Mouse (Mus musculus): ENCODE data around the gene Psmd6. TPM values are rescaled to one million over a fixed set of nuclear protein-coding genes. Genes with fewer than 3 reads are reported as not detected.

The Psmd6 gene
- polyA plus RNA-seq, 1 experiment from 2014 or later = 298 TPM

- H3K27ac ChIP-seq (ENCODE audit: low read depth, low read length) = no peak overlapping the region
- H3K4me3 ChIP-seq (ENCODE audit: low read depth, low read length) = no peak overlapping the region
- no peaks in the 10 kb centered on the region for H3K9me3 ChIP-seq (replicated peaks; ENCODE audit: control insufficient read depth, low read length)
- no peak for DNase-seq (ENCODE audit: low spot score)
- no peak overlapping the region for H3K9ac ChIP-seq (ENCODE audit: low read length)
- no peaks in the 10 kb centered on the region for H3K27me3 ChIP-seq (replicated peaks; ENCODE audit: control insufficient read depth, insufficient read depth, low read length)
- no peak overlapping the region for H3K4me2 ChIP-seq (ENCODE audit: low read length)
- WGBS = 91% methylated on average over 9 of the region's 9 CpGs
- no peak for ATAC-seq
- peaks cover 33% of the 10 kb centered on the region for H3K36me3 ChIP-seq (ENCODE audit: control insufficient read depth, insufficient read depth, low read length)
- H3K4me1 ChIP-seq (ENCODE audit: control insufficient read depth, insufficient read depth, low read length) = no peaks in the 10 kb centered on the region
These were observed 32.6 kb downstream of the Psmd6 start for GRCm38 (mm10) chr14:14088016-14088791.

- Histone ChIP-seq H3K9me3 (replicated peaks; ENCODE audit: control insufficient read depth, low read length) (no peaks in the 10 kb centered on the region), H3K36me3 (ENCODE audit: control insufficient read depth, insufficient read depth, low read length) (peaks cover 29% of the 10 kb centered on the region), H3K9ac (ENCODE audit: low read length) (no peak overlapping the region), H3K27ac (ENCODE audit: low read depth, low read length) (no peak overlapping the region), H3K4me3 (ENCODE audit: low read depth, low read length) (no peak overlapping the region), H3K4me2 (ENCODE audit: low read length) (no peak overlapping the region), H3K4me1 (ENCODE audit: control insufficient read depth, insufficient read depth, low read length) (no peaks in the 10 kb centered on the region), H3K27me3 (replicated peaks; ENCODE audit: control insufficient read depth, insufficient read depth, low read length) (no peaks in the 10 kb centered on the region)
- 92% methylated on average over 6 of the region's 6 CpGs for WGBS
- ATAC-seq (no peak), DNase-seq (ENCODE audit: low spot score) (no peak)
These were observed 33.4 kb downstream of the Psmd6 start for GRCm38 (mm10) chr14:14087348-14087747.

GRCm38 (mm10) chr14:14086711-14087263, 34.0 kb downstream of the Psmd6 start:
- Histone ChIP-seq H3K9me3 (replicated peaks; ENCODE audit: control insufficient read depth, low read length) (no peaks in the 10 kb centered on the region), H3K27ac (ENCODE audit: low read depth, low read length) (no peak overlapping the region), H3K4me2 (ENCODE audit: low read length) (no peak overlapping the region), H3K4me3 (ENCODE audit: low read depth, low read length) (no peak overlapping the region), H3K36me3 (ENCODE audit: control insufficient read depth, insufficient read depth, low read length) (peaks cover 27% of the 10 kb centered on the region), H3K9ac (ENCODE audit: low read length) (no peak overlapping the region), H3K27me3 (replicated peaks; ENCODE audit: control insufficient read depth, insufficient read depth, low read length) (no peaks in the 10 kb centered on the region), H3K4me1 (ENCODE audit: control insufficient read depth, insufficient read depth, low read length) (no peaks in the 10 kb centered on the region)
- WGBS = 83% methylated on average over 4 of the region's 4 CpGs
- no peak for ATAC-seq
- DNase-seq (ENCODE audit: low spot score) = no peak

- H3K27ac ChIP-seq (ENCODE audit: low read depth, low read length) = no peak overlapping the region
- DNase-seq (ENCODE audit: low spot score) = no peak
- no peak overlapping the region for H3K9ac ChIP-seq (ENCODE audit: low read length)
- 94% methylated on average over 8 of the region's 8 CpGs for WGBS
- H3K4me3 ChIP-seq (ENCODE audit: low read depth, low read length) = no peak overlapping the region
- H3K4me1 ChIP-seq (ENCODE audit: control insufficient read depth, insufficient read depth, low read length) = no peaks in the 10 kb centered on the region
- no peak overlapping the region for H3K4me2 ChIP-seq (ENCODE audit: low read length)
- no peaks in the 10 kb centered on the region for H3K9me3 ChIP-seq (replicated peaks; ENCODE audit: control insufficient read depth, low read length)
- H3K36me3 ChIP-seq (ENCODE audit: control insufficient read depth, insufficient read depth, low read length) = peaks cover 11% of the 10 kb centered on the region
- ATAC-seq = no peak
- H3K27me3 ChIP-seq (replicated peaks; ENCODE audit: control insufficient read depth, insufficient read depth, low read length) = no peaks in the 10 kb centered on the region
These were observed 37.0 kb downstream of the Psmd6 start for GRCm38 (mm10) chr14:14083811-14084210.

- Histone ChIP-seq H3K4me2 (ENCODE audit: low read length) (no peak overlapping the region), H3K4me1 (ENCODE audit: control insufficient read depth, insufficient read depth, low read length) (no peaks in the 10 kb centered on the region), H3K9ac (ENCODE audit: low read length) (no peak overlapping the region), H3K27ac (ENCODE audit: low read depth, low read length) (no peak overlapping the region), H3K9me3 (replicated peaks; ENCODE audit: control insufficient read depth, low read length) (no peaks in the 10 kb centered on the region), H3K27me3 (replicated peaks; ENCODE audit: control insufficient read depth, insufficient read depth, low read length) (no peaks in the 10 kb centered on the region), H3K36me3 (ENCODE audit: control insufficient read depth, insufficient read depth, low read length) (no peaks in the 10 kb centered on the region), H3K4me3 (ENCODE audit: low read depth, low read length) (no peak overlapping the region)
- no peak for ATAC-seq
- WGBS = 93% methylated on average over 6 of the region's 6 CpGs
- no peak for DNase-seq (ENCODE audit: low spot score)
These were observed 40.1 kb downstream of the Psmd6 start for GRCm38 (mm10) chr14:14080604-14081194.

- 27% methylated on average over 4 of the region's 4 CpGs for WGBS
- Histone ChIP-seq H3K4me1 (ENCODE audit: control insufficient read depth, insufficient read depth, low read length) (peaks cover 36% of the 10 kb centered on the region), H3K27me3 (replicated peaks; ENCODE audit: control insufficient read depth, insufficient read depth, low read length) (no peaks in the 10 kb centered on the region), H3K9ac (ENCODE audit: low read length) (peak overlapping the region; percentile 5; the same call in 1 of the 2 replicates), H3K4me2 (ENCODE audit: low read length) (no peak overlapping the region), H3K27ac (ENCODE audit: low read depth, low read length) (peak overlapping the region; percentile 70), H3K4me3 (ENCODE audit: low read depth, low read length) (no peak overlapping the region), H3K9me3 (replicated peaks; ENCODE audit: control insufficient read depth, low read length) (no peaks in the 10 kb centered on the region), H3K36me3 (ENCODE audit: control insufficient read depth, insufficient read depth, low read length) (no peaks in the 10 kb centered on the region)
- DNase-seq (ENCODE audit: low spot score) (no peak), ATAC-seq (no peak)
These were observed 49.3 kb downstream of the Psmd6 start for GRCm38 (mm10) chr14:14071456-14071855.

- 5% methylated on average over 6 of the region's 6 CpGs for WGBS
- Histone ChIP-seq H3K9me3 (replicated peaks; ENCODE audit: control insufficient read depth, low read length) (no peaks in the 10 kb centered on the region), H3K4me2 (ENCODE audit: low read length) (peak overlapping the region; percentile 25; the same call in 1 of the 2 replicates), H3K4me3 (ENCODE audit: low read depth, low read length) (no peak overlapping the region), H3K9ac (ENCODE audit: low read length) (no peak overlapping the region; the same call in 1 of the 2 replicates), H3K36me3 (ENCODE audit: control insufficient read depth, insufficient read depth, low read length) (no peaks in the 10 kb centered on the region), H3K27ac (ENCODE audit: low read depth, low read length) (peak overlapping the region; percentile 70), H3K4me1 (ENCODE audit: control insufficient read depth, insufficient read depth, low read length) (peaks cover 40% of the 10 kb centered on the region), H3K27me3 (replicated peaks; ENCODE audit: control insufficient read depth, insufficient read depth, low read length) (no peaks in the 10 kb centered on the region)
- ATAC-seq (peak; percentile 90), DNase-seq (ENCODE audit: low spot score) (peak; percentile 82)
These were observed 50.1 kb downstream of the Psmd6 start for GRCm38 (mm10) chr14:14070541-14071315.

GRCm38 (mm10) chr14:14068553-14068952, 52.2 kb downstream of the Psmd6 start:
- peak overlapping the region; percentile 76 for H3K27ac ChIP-seq (ENCODE audit: low read depth, low read length)
- peaks cover 53% of the 10 kb centered on the region for H3K4me1 ChIP-seq (ENCODE audit: control insufficient read depth, insufficient read depth, low read length)
- ATAC-seq (no peak), DNase-seq (ENCODE audit: low spot score) (no peak)
- peak overlapping the region; percentile 35; the same call in 1 of the 2 replicates for H3K4me2 ChIP-seq (ENCODE audit: low read length)
- H3K36me3 ChIP-seq (ENCODE audit: control insufficient read depth, insufficient read depth, low read length) = no peaks in the 10 kb centered on the region
- no peaks in the 10 kb centered on the region for H3K27me3 ChIP-seq (replicated peaks; ENCODE audit: control insufficient read depth, insufficient read depth, low read length)
- 9% methylated on average over 3 of the region's 3 CpGs for WGBS
- no peak overlapping the region for H3K4me3 ChIP-seq (ENCODE audit: low read depth, low read length)
- H3K9ac ChIP-seq (ENCODE audit: low read length) = no peak overlapping the region
- H3K9me3 ChIP-seq (replicated peaks; ENCODE audit: control insufficient read depth, low read length) = no peaks in the 10 kb centered on the region
